Mouse (Mus musculus): ENCODE measurements at regions not wholly inside any gene's neighbourhood (a gene's known extent, or its start where the extent isn't known, plus 50 kb on each side); places are given as distances from the start of the nearest gene placed in this dataset.
"Not testable (repeated sequence)": the region's sequence is repeated elsewhere in the genome, so short reads cannot be mapped to it uniquely, and the experiment has no call there.

- no peak for DNase-seq (ENCODE audit: low spot score)
Measured at GRCm38 (mm10) chr5:129353549-129353948, 147.5 kb upstream of the Sfswap start.

GRCm38 (mm10) chr5:129354877-129355276 lies 146.1 kb upstream of the Sfswap start:
- DNase-seq (ENCODE audit: low spot score): no peak

- DNase-seq (ENCODE audit: low spot score): no peak
Measured at GRCm38 (mm10) chr5:129361527-129361926, 139.5 kb upstream of the Sfswap start.

GRCm38 (mm10) chr5:129363189-129363588 lies 137.8 kb upstream of the Sfswap start:
- no peak for DNase-seq (ENCODE audit: low spot score)

- no peak for DNase-seq (ENCODE audit: low spot score)
Measured at GRCm38 (mm10) chr5:129365026-129365425, 136.0 kb upstream of the Sfswap start.

GRCm38 (mm10) chr5:129367266-129367665 lies 133.8 kb upstream of the Sfswap start:
- no peak for DNase-seq (ENCODE audit: low spot score)

- DNase-seq (ENCODE audit: low spot score): no peak
Measured at GRCm38 (mm10) chr5:129380861-129381260, 120.2 kb upstream of the Sfswap start.

GRCm38 (mm10) chr5:129384976-129385375 lies 116.0 kb upstream of the Sfswap start:
- no peak for DNase-seq (ENCODE audit: low spot score)

- DNase-seq (ENCODE audit: low spot score): not testable (repeated sequence)
Measured at GRCm38 (mm10) chr5:129385965-129386643, 114.9 kb upstream of the Sfswap start.

- DNase-seq (ENCODE audit: low spot score): not testable (repeated sequence)
Measured at GRCm38 (mm10) chr5:129386671-129387070, 114.3 kb upstream of the Sfswap start.

- DNase-seq (ENCODE audit: low spot score): no peak
Measured at GRCm38 (mm10) chr5:129387301-129387700, 113.7 kb upstream of the Sfswap start.

- no peak for DNase-seq (ENCODE audit: low spot score)
Measured at GRCm38 (mm10) chr5:129390921-129391371, 110.1 kb upstream of the Sfswap start.

- no peak for DNase-seq (ENCODE audit: low spot score)
Measured at GRCm38 (mm10) chr5:129393150-129393549, 107.9 kb upstream of the Sfswap start.

GRCm38 (mm10) chr5:129393606-129394255 lies 107.3 kb upstream of the Sfswap start:
- no peak for DNase-seq (ENCODE audit: low spot score)

GRCm38 (mm10) chr5:129394416-129394815 lies 106.6 kb upstream of the Sfswap start:
- no peak for DNase-seq (ENCODE audit: low spot score)

GRCm38 (mm10) chr5:129397311-129397710 lies 103.7 kb upstream of the Sfswap start:
- no peak for DNase-seq (ENCODE audit: low spot score)

- DNase-seq (ENCODE audit: low spot score): no peak
Measured at GRCm38 (mm10) chr5:129406259-129406658, 94.8 kb upstream of the Sfswap start.

GRCm38 (mm10) chr5:129409440-129410004 lies 91.5 kb upstream of the Sfswap start:
- DNase-seq (ENCODE audit: low spot score): peak; percentile 20

- no peak for DNase-seq (ENCODE audit: low spot score)
Measured at GRCm38 (mm10) chr5:129412161-129412560, 88.9 kb upstream of the Sfswap start.

- peak; percentile 52 for DNase-seq (ENCODE audit: low spot score)
Measured at GRCm38 (mm10) chr5:129414960-129415706, 85.9 kb upstream of the Sfswap start.

- DNase-seq (ENCODE audit: low spot score): peak; percentile 20
Measured at GRCm38 (mm10) chr5:129416425-129416824, 84.6 kb upstream of the Sfswap start.

- DNase-seq (ENCODE audit: low spot score): no peak
Measured at GRCm38 (mm10) chr5:129417516-129417915, 83.5 kb upstream of the Sfswap start.

GRCm38 (mm10) chr5:129420981-129421380 lies 80.0 kb upstream of the Sfswap start:
- no peak for DNase-seq (ENCODE audit: low spot score)
